Mouse (Mus musculus) CH12.LX (cell line): Measurements from ENCODE around the gene Gdf7. TPM values are rescaled to one million over a fixed set of nuclear protein-coding genes. Genes with fewer than 3 reads are reported as not detected.

Source experiments
- DNase-seq: peaks from one replicate; pipeline ENCODE4 v3.0.0-alpha.2; 2013; ENCODE audit errors: extremely low read depth
- H3K27ac ChIP-seq: 2 replicates; pipeline ENCODE4 v1.5.1; 2012; ENCODE audit warnings: low read depth, mild to moderate bottlenecking, control low read depth, moderate library complexity; ENCODE audit not compliant: insufficient read depth
- H3K27me3 ChIP-seq: replicated peaks from 2 replicates; pipeline ENCODE3; 2012; ENCODE audit warnings: inconsistent platforms
- H3K36me3 ChIP-seq, 2 experiments: replicated peaks in 1 of 2; 2 replicates each; pipeline versions ENCODE3 to v1.6.1; 2012; ENCODE audit warnings: inconsistent platforms in 1 of 2, low read length in 1 of 2, mild to moderate bottlenecking in 1 of 2, mixed read lengths in 1 of 2, moderate library complexity in 1 of 2; ENCODE audit not compliant: control insufficient read depth in 1 of 2, insufficient read depth in 1 of 2
- H3K4me1 ChIP-seq, 2 experiments: 2 replicates each; pipeline ENCODE4 v1.6.1; 2012; ENCODE audit warnings: inconsistent platforms in 1 of 2, moderate library complexity in 1 of 2; ENCODE audit not compliant: insufficient read depth in 2 of 2, control insufficient read depth in 1 of 2
- H3K4me2 ChIP-seq: 2 replicates; pipeline ENCODE4 v1.6.1; 2012; ENCODE audit warnings: low read depth, mild to moderate bottlenecking, control low read depth; ENCODE audit not compliant: poor library complexity, insufficient read depth, severe bottlenecking
- H3K4me3 ChIP-seq, 3 experiments: fragments of 150-350 bp in 1 of 3; sonication (generic) in 1 of 3; replicated peaks in 1 of 3; 2 replicates each; pipeline versions ENCODE3 to v1.5.1; 2011 to 2012; ENCODE audit warnings: low read depth in 2 of 3, low read length in 2 of 3, mild to moderate bottlenecking in 2 of 3, moderate library complexity in 2 of 3, control low read depth in 1 of 3, improper control_type of control experiment in 1 of 3, inconsistent platforms in 1 of 3, mixed read lengths in 1 of 3; ENCODE audit not compliant: poor library complexity in 1 of 3
- H3K79me2 ChIP-seq: replicated peaks from 2 replicates; pipeline ENCODE4 v1.6.1; 2012; ENCODE audit warnings: mild to moderate bottlenecking, moderate library complexity; ENCODE audit not compliant: control insufficient read depth, poor library complexity, insufficient read depth, severe bottlenecking; ENCODE audit errors: extremely low read depth
- H3K9ac ChIP-seq: 2 replicates; pipeline ENCODE4 v1.6.1; 2012; ENCODE audit warnings: low read depth, mild to moderate bottlenecking, control low read depth, moderate library complexity; ENCODE audit not compliant: insufficient read depth
- H3K9me3 ChIP-seq: replicated peaks from 2 replicates; pipeline ENCODE3; 2012; ENCODE audit warnings: low read length, inconsistent platforms, mixed read lengths
- BHLHE40 ChIP-seq: IDR thresholded peaks from 2 replicates; pipeline ENCODE4 v1.6.1; 2011; ENCODE audit warnings: mild to moderate bottlenecking, low read depth, low read length, improper control_type of control experiment
- CHD1 ChIP-seq: IDR thresholded peaks from 2 replicates; pipeline ENCODE4 v1.6.1; 2012; ENCODE audit warnings: low read depth, low read length, improper control_type of control experiment, inconsistent platforms
- CTCF ChIP-seq, 2 experiments: IDR thresholded peaks in 1 of 2; conservative IDR thresholded peaks in 1 of 2; 2 replicates each; pipeline ENCODE4 v1.5.1; 2011 to 2012; ENCODE audit warnings: low read depth in 2 of 2, low read length in 2 of 2, improper control_type of control experiment in 1 of 2, inconsistent platforms in 1 of 2, mild to moderate bottlenecking in 1 of 2, moderate library complexity in 1 of 2
- ELF1 ChIP-seq: IDR thresholded peaks from 2 replicates; pipeline ENCODE4 v1.6.1; 2014; ENCODE audit warnings: low read depth, mild to moderate bottlenecking, inconsistent platforms, low read length, improper control_type of control experiment
- EP300 ChIP-seq: IDR thresholded peaks from 2 replicates; pipeline ENCODE4 v1.6.1; 2011; ENCODE audit warnings: low read length, improper control_type of control experiment
- ETS1 ChIP-seq: conservative IDR thresholded peaks from 2 replicates; pipeline ENCODE4 v1.6.1; 2012; ENCODE audit warnings: low read depth, mild to moderate bottlenecking, inconsistent platforms, low read length, improper control_type of control experiment, moderate library complexity
- GABPA ChIP-seq: IDR thresholded peaks from 2 replicates; pipeline ENCODE4 v1.6.1; 2012; ENCODE audit warnings: low read depth, low read length, improper control_type of control experiment, inconsistent platforms; ENCODE audit not compliant: insufficient replicate concordance
- HCFC1 ChIP-seq: IDR thresholded peaks from 2 replicates; pipeline ENCODE4 v1.6.1; 2012; ENCODE audit warnings: low read depth, mild to moderate bottlenecking, inconsistent platforms, low read length, improper control_type of control experiment
- IRF4 ChIP-seq: IDR thresholded peaks from 2 replicates; pipeline ENCODE4 v1.6.1; 2014; ENCODE audit warnings: low read depth, mild to moderate bottlenecking, inconsistent platforms, low read length, improper control_type of control experiment
- KAT2A ChIP-seq: IDR thresholded peaks from 2 replicates; pipeline ENCODE4 v1.6.1; 2012; ENCODE audit warnings: low read length, improper control_type of control experiment, inconsistent platforms; ENCODE audit not compliant: insufficient replicate concordance
- MAX ChIP-seq: IDR thresholded peaks from 2 replicates; pipeline ENCODE4 v1.6.1; 2011; ENCODE audit warnings: low read length, improper control_type of control experiment
- MAZ ChIP-seq: IDR thresholded peaks from 2 replicates; pipeline ENCODE4 v1.6.1; 2012; ENCODE audit warnings: low read depth, mild to moderate bottlenecking, inconsistent platforms, low read length, improper control_type of control experiment, moderate library complexity
- MXI1 ChIP-seq: IDR thresholded peaks from 2 replicates; pipeline ENCODE4 v1.6.1; 2011; ENCODE audit warnings: mild to moderate bottlenecking, low read depth, low read length, improper control_type of control experiment
- NELFE ChIP-seq: IDR thresholded peaks from 2 replicates; pipeline ENCODE4 v1.6.1; 2011; ENCODE audit warnings: low read depth, low read length, improper control_type of control experiment
- NRF1 ChIP-seq: IDR thresholded peaks from 2 replicates; pipeline ENCODE4 v1.6.1; 2014; ENCODE audit warnings: low read depth, mild to moderate bottlenecking, inconsistent platforms, low read length, improper control_type of control experiment, moderate library complexity
- POLR2A ChIP-seq: IDR thresholded peaks from 2 replicates; pipeline ENCODE4 v1.6.1; 2011; ENCODE audit warnings: low read depth, mild to moderate bottlenecking, improper control_type of control experiment, low read length
- POLR2AphosphoS2 ChIP-seq: IDR thresholded peaks from 2 replicates; pipeline ENCODE4 v1.6.1; 2011; ENCODE audit warnings: low read depth, low read length, improper control_type of control experiment
- RAD21 ChIP-seq: IDR thresholded peaks from 2 replicates; pipeline ENCODE4 v1.6.1; 2011; ENCODE audit warnings: low read depth, mild to moderate bottlenecking, low read length, improper control_type of control experiment, moderate library complexity
- RCOR1 ChIP-seq: conservative IDR thresholded peaks from 2 replicates; pipeline ENCODE4 v1.6.1; 2012; ENCODE audit warnings: low read depth, mild to moderate bottlenecking, inconsistent platforms, low read length, improper control_type of control experiment
- SIN3A ChIP-seq: IDR thresholded peaks from 2 replicates; pipeline ENCODE4 v1.6.1; 2012; ENCODE audit warnings: low read length, improper control_type of control experiment, inconsistent platforms
- SMC3 ChIP-seq: IDR thresholded peaks from 2 replicates; pipeline ENCODE4 v1.6.1; 2011; ENCODE audit warnings: low read depth, low read length, improper control_type of control experiment
- TCF12 ChIP-seq: IDR thresholded peaks from 2 replicates; pipeline ENCODE4 v1.6.1; 2014; ENCODE audit warnings: low read depth, mild to moderate bottlenecking, inconsistent platforms, low read length, improper control_type of control experiment
- USF1 ChIP-seq: IDR thresholded peaks from 2 replicates; pipeline ENCODE4 v1.6.1; 2014; ENCODE audit warnings: low read depth, mild to moderate bottlenecking, inconsistent platforms, low read length, improper control_type of control experiment
- ZMIZ1 ChIP-seq: IDR thresholded peaks from 2 replicates; pipeline ENCODE4 v1.6.1; 2012; ENCODE audit warnings: low read depth, mild to moderate bottlenecking, inconsistent platforms, low read length, improper control_type of control experiment
- ZNF384 ChIP-seq: IDR thresholded peaks from 2 replicates; pipeline ENCODE4 v1.6.1; 2012; ENCODE audit warnings: low read depth, low read length, improper control_type of control experiment, inconsistent platforms
- dilution Hi-C: fragments of 300-500 bp; cut with MboI; formaldehyde crosslinking; loops from 2 replicates; pipeline ENCODE4 v1.14.3; 2020; ENCODE audit warnings: low sequenced_read_pairs; ENCODE audit not compliant: extremely low pct_unique_long_range_greater_than_20kb, extremely low pct_ligation_motif_present
- in situ Hi-C: fragments of 300-500 bp; cut with MboI; formaldehyde crosslinking; loops from 3 replicates; pipeline ENCODE4 v1.14.3; 2019; ENCODE audit warnings: low sequenced_read_pairs, low pct_ligation_motif_present, low pct_unique_long_range_greater_than_20kb, mixed read lengths
- polyA plus RNA-seq: library from polyadenylated mRNA; unstranded; fragments of >175 nt; gene quantifications from 2 replicates; pipeline ENCODE4 v1.2.1, GENCODE M21; 2012; ENCODE audit warnings: low read depth; ENCODE audit not compliant: insufficient read length
- total RNA-seq, 2 experiments: library from RNA; depleted of rRNA; stranded (reverse); fragments of 300-350 nt in 1 of 2; fragments of >200 nt in 1 of 2; gene quantifications; 2 replicates each; pipeline ENCODE4 v1.2.3; 2012 to 2014

The Gdf7 gene
- total and polyA plus RNA-seq, 3 experiments = not detected

- dilution Hi-C loops (no loop called here), in situ Hi-C loops (loop anchor here (25.0 kb wide), 1 partner anchor 699 kb away; no protein-coding TSS in a partner anchor)
- H3K9me3 ChIP-seq = no peaks in the 10 kb centered on the region
- H3K27me3 ChIP-seq = peaks cover 9% of the 10 kb centered on the region
- H3K4me2 ChIP-seq = peak within 1 kb of the TSS; percentile 89
- H3K9ac ChIP-seq = peak within 1 kb of the TSS; percentile 67
- H3K4me3 ChIP-seq = peak within 1 kb of the TSS; percentile 72 to 80 (median 78)
- H3K79me2 ChIP-seq = no peaks in the 10 kb centered on the region
- DNase-seq = peak; percentile 82
- TF ChIP-seq EP300 (no peak), CTCF (conservative IDR thresholded peaks at IDR 0.05 in 1 of 2, IDR thresholded peaks at IDR 0.05 in 1 of 2; ENCODE audit: low read depth in 2 of 2, low read length in 2 of 2) (peak; percentile 34 to 86; a peak in 3 of 4 replicates), BHLHE40 (peak; percentile 97), SMC3 (peak; percentile 66), MAZ (peak; percentile 84), RAD21 (peak; percentile 62), RCOR1 (no peak; the same call in 1 of the 2 replicates), ZMIZ1 (0 out of 2 replicates have a peak, but pooled peaks have one; percentile 48), POLR2A (peak; percentile 70), GABPA (no peak), USF1 (peak; percentile 61), ELF1 (peak; percentile 41; the same call in 1 of the 2 replicates), POLR2AphosphoS2 (no peak), CHD1 (no peak), HCFC1 (peak; percentile 51), SIN3A (peak; percentile 59; the same call in 1 of the 2 replicates), MXI1 (peak; percentile 65), IRF4 (peak; percentile 42; the same call in 1 of the 2 replicates), ZNF384 (no peak), MAX (peak; percentile 66; the same call in 1 of the 2 replicates), NRF1 (peak; percentile 62), ETS1 (0 out of 2 replicates have a peak, but pooled peaks have one; percentile 23), NELFE (peak; percentile 67), TCF12 (peak; percentile 70), KAT2A (0 out of 2 replicates have a peak, but pooled peaks have one; percentile 43)
- no peak within 1 kb of the TSS for H3K27ac ChIP-seq
- peaks cover 11 to 19% of the 10 kb centered on the region in 2 experiments for H3K4me1 ChIP-seq
- H3K36me3 ChIP-seq = peaks cover 10 to 36% of the 10 kb centered on the region in 2 experiments
Measured at GRCm38 (mm10) chr12:8313270-8313771, 11.6 kb upstream of the Gdf7 start, which contains the start of gene Hs1bp3. Gene Hs1bp3 (plus strand): TSS chr12:8313432.
